Mouse (Mus musculus) NIH3T3 (cell line): ENCODE results near the gene Pgf.

ENCODE experiments used
- DNase-seq: peaks from one replicate; pipeline ENCODE4 v3.0.0-alpha.2; 2012; ENCODE audit warnings: low read depth

The Pgf gene

GRCm38 (mm10) chr12:85123645-85124044 is 53.9 kb downstream of the Pgf start:
- DNase-seq = no peak

DNA sequence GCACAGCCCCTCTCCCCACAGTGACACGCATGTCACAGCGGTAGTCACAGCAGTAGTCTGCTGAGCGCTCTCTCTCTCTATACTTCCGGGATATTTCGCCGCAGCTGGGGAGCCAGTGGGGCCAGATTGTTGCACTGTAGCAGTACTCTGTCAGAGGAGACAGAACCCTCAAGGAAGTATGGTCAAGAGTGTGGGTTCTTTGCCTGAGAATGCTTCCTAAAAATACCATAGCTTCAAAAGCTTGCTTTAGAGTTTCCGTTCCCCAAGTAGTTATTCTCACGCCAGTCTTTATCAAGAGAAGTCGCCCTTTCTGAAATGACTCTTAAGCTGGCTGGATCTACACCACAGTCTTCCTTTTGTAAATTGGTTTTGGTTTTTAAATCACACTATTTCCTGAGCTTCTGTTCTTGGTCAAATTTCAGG is 54.5 kb downstream of the Pgf start:
- no peak for DNase-seq

DNA sequence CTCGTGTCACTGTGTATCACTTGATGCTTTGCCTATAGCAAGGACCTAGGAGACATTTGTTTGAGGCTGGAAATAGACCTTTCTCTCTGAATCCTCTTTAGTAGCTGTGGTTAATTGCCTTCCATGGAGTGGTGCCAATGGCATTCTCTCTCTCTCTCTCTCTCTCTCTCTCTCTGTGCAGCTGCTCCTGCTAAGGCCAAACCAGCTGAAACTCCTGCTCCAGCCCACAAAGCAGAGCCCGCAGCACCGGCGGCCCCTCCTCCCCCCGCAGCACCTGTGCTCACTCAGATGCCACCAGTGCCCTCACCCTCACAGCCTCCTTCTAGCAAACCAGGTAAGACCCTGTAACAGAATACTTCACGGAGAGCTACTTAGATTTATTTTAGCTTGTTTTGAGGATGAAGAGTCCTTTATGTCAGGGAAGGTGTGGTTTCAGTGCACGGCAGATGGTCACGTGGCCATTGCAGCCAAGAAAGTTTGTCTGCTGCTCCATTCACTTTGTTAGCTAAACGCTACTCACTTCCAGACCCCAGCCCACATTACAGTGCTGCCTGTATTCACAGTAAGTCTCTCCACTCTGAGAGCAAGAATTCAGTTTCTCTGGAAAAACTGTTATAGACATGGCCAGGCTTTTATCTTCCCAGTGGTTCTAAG is 55.7 kb downstream of the Pgf start:
- no peak for DNase-seq
